Mouse (Mus musculus) erythroblast, embryonic 14.5 days (primary cell): ENCODE results near the gene Chd1.

Source experiments
- GATA1 ChIP-seq: IDR thresholded peaks from 2 replicates; pipeline ENCODE4 v1.6.1; 2012; ENCODE audit warnings: low read length, inconsistent platforms, mixed read lengths
- TAL1 ChIP-seq: IDR thresholded peaks from 3 replicates; pipeline ENCODE4 v1.6.1; 2012; ENCODE audit warnings: low read length, inconsistent platforms, mixed read lengths

DNA sequence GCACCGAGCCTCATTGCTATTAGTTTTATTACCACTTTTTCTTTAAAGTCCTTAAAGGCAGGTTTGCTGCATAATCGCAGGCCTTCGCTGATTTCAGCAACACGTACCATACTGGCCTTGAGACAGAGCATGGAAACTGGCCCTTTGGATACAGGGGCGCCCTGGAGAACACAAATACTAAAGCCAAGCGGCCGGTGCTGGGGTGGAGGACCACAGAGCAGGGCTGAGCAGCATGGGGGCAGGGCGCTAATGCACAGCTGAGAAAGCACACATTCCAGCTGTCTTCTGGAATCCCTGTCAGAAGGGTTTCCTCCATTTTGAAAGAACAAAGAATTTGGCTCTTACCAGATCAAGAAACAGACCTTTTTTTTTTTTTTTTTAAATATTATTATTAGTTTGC lies 113.6 kb downstream of the Chd1 start:
- TF ChIP-seq GATA1 (no peak), TAL1 (no peak)
